Mouse (Mus musculus) c-Kit-negative CD71-positive TER-119-positive erythroid progenitor cells, embryonic 14.5 days (primary cell): Measurements from ENCODE around the gene Thumpd2.

Experiments used
- DNase-seq: peaks from one replicate; pipeline ENCODE4 v3.0.0-alpha.2; 2013; ENCODE audit warnings: low read depth, low spot score

The Thumpd2 gene

DNA sequence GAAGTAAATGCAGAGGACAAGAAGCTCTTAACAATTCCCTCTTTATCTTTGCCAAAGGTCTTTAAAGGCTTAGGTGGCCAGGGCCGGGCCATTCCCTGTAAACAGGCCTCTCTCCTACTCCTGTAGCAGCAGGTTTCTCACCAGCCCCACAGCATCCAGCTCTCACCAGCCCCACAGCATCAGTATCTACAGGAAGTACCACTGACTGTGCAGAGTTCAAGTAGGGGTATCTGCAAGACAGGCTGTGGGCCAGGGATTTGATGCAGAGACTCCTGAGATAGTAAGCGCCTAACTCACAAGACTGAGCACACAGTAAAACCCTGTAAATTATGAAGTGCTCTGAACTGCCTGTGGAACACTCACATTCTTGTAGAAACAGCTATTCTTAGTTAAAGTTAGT, 31.9 kb downstream of the Thumpd2 start:
- DNase-seq = no peak

DNA sequence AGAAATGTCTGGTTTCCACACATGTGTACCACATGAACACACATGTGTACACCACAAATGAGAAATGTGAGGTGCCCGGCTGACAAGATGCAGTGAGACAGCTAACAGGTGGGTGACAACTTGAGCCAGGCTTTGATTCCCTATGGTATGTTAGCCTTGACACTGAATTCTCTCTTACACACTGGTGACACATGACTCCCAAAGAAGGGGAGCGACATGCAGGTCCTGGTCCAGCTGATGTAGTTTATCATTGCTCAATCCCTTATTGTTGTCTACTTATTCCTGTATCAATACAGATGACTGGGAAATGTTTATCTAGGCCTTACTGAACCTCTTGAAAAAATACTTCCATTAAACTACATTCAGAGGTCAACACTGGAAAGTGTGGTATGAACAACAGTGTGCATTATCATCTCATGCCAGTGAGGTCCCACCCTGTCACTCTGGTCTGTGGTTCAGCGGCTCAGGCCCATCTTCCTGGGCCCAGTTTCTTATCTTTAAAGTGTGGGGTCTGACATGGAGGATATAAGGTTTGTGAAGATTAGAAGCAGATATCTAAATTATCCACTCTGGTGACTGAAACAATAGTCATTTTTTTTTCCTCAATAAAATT, 32.9 kb downstream of the Thumpd2 start:
- no peak for DNase-seq

DNA sequence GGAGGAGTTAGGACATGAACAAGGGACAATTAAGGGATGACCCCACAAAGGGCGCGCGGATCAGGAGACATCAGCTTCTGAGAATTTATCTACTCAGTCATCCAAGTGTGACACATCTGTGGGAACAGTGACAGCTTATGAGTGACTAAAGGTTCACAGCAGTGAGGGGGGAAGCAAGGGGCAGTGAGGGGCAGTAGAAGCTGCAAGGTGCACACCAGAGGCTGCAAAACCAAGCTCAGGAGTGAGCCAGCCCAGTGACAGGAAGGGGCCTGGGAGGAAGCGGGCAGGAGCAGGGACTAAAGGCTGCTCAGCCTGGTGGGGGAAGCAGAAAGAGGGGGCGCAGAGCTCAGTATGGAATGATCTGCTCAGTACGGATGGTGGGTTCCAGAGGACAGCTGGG, 37.6 kb downstream of the Thumpd2 start:
- DNase-seq = no peak

DNA sequence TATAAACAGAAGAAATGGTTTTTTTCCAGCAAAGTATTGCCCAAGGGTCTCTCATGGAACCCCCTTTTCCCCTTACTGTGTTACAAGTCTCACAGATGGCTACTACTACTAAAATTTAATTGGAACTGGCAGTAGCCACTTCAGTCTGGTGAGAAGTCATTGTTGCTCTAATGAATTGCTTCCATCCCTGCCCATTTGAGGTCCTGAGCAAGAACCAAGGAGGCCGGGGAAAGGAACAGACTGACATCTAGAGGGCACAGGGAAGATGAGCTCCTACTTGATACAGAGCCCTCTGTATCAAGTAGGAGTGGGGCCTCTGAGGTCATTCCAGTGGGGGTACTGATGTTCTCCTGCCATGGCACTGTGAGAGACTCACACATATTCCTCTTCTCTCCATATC, 47.8 kb downstream of the Thumpd2 start:
- no peak for DNase-seq

GRCm38 (mm10) chr17:81015814-81016447, 49.0 kb downstream of the Thumpd2 start:
- DNase-seq = no peak

DNA sequence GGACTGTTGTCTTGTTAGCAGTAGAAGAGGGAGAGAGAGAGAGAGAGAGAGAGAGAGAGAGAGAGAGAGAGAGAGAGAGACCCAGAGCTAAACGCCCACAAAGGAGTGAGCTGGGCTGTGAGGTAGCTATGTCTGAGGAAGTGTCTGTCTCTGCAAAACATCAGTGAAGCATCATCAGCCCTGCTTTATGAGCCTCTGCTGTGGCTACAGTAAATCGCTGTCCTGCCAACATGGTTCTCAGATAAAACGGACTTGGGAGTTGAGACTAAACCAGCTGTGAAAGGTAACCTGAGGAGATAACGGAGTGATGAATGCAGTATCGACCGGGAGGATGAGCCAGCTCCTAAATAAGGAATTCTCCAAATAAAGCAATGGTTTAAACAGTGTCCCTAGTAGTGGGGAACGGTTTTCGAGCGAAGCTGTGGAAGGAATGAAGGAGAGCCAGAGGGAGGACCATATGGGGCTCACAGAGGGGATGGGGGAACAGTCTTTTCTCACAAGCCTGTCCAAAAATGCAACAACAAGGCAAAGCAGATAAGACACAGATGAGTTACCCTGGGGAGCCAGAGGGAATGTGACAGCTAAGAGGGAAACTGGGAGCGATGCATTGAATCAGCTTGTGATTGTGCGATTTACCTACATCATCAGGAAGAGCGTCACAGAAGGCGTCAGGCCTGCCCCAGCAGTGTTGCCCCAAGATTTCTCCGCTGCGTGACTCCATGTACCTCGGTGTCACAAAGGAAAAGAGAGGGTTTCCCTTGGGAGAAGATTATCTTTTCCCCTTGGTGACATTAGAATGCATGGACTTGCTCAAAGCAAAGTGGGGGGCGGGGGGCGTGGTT, 53.8 kb downstream of the Thumpd2 start:
- no peak for DNase-seq

GRCm38 (mm10) chr17:81010199-81010598, 54.7 kb downstream of the Thumpd2 start:
- DNase-seq = no peak

DNA sequence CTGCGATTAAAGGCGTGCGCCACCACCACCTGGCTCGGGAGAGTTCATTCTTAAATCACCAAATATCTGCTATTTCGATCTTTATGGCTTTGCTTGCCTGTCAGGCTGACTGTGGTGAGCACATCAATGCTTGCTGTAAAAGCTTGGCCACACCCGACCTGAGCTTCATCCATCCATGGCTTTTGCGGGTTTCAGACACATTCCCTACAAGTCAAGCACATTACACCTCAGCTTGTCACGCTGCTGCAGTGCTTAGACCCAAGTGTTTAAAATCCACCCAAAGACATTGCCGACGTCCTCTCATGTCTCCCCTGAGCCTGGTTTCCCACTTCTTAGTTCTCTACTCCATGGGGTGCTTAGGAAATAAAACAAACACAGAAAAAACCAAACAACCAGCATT, 55.8 kb downstream of the Thumpd2 start:
- DNase-seq = no peak

DNA sequence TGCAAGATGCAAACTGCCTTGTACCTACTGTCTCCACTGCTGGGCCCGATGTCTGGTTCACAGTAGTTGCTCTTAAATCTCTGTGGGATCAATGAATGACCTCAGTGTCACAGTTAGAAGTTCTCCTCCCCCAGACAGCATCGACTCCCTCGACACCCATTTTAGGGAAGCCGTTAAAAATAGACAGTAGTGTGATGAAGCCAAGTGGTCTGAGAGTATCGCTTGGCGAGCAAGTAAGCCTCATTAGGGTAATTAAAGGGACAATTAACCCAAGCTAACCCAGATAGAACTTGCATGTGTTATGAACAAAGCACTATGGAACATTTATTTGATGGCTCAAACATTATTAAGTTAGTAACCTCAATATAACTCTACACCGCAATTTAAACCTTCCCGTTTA, 59.6 kb downstream of the Thumpd2 start:
- no peak for DNase-seq

- DNase-seq = no peak
Observed at GRCm38 (mm10) chr17:81004454-81004853, 60.4 kb downstream of the Thumpd2 start.

DNA sequence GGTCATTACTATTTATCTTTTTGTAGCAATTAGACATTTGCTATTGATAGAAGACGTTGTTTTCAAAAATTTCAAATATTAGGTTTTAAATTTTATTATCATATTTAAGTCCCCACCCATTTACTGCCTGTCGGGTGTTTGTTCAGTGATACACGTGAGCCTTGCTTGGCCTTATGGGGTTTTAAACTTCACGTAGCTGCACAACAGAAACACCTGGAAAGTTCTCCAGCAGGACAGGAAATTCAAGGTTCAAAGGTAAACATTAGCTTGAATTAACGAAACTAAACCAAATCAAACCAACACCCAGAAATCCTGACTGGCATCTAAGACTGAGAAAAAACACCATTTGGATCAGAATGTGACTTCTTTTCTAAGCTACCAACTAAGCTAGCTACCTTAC, 62.8 kb downstream of the Thumpd2 start:
- DNase-seq = no peak

GRCm38 (mm10) chr17:81001647-81002046, 63.2 kb downstream of the Thumpd2 start:
- no peak for DNase-seq

DNA sequence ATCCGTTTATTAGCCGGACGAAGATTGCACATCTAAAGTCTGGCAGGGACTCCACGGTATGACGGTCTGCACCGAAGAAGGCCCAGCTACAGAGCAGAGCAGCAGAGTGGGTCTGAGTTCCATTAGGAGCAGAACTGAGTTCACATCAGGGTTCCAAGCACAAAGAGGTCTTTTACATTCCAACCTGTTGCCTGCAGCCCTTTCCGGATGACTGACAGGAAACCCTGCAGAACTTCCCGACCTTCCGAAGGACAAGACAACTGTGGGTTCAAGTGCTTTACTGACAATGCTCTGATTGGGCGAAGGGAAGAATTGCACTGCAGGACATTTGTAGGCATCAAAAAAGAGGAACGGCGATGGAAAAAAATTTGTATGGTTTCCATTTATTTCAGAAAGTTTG, 63.9 kb downstream of the Thumpd2 start:
- no peak for DNase-seq

GRCm38 (mm10) chr17:80998958-80999357, 65.9 kb downstream of the Thumpd2 start:
- DNase-seq = no peak

GRCm38 (mm10) chr17:80997226-80997625, 67.7 kb downstream of the Thumpd2 start:
- no peak for DNase-seq

- DNase-seq = no peak
Observed at GRCm38 (mm10) chr17:80991535-80992127, 73.3 kb downstream of the Thumpd2 start.

- DNase-seq = no peak
Observed at GRCm38 (mm10) chr17:80982976-80983375, 81.9 kb downstream of the Thumpd2 start.

DNA sequence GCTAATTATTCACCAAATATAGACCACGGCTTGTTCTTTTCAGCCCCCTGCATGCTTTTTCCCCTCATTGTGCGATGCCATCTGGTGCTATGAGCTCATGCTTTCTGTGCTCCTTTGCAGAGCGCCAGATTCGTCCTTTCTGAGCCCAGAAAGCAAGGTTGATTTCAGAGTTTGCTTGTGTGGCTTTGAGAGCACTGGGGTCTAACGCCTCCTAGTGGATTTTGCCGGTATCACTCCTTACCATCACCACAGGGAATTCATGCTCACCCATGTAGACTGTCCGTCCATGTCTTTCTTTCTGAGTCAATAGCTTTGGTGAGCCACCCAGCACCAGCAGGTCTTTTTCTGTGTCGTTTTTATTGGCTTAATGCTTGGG, 82.5 kb downstream of the Thumpd2 start:
- DNase-seq = peak; percentile 1

DNA sequence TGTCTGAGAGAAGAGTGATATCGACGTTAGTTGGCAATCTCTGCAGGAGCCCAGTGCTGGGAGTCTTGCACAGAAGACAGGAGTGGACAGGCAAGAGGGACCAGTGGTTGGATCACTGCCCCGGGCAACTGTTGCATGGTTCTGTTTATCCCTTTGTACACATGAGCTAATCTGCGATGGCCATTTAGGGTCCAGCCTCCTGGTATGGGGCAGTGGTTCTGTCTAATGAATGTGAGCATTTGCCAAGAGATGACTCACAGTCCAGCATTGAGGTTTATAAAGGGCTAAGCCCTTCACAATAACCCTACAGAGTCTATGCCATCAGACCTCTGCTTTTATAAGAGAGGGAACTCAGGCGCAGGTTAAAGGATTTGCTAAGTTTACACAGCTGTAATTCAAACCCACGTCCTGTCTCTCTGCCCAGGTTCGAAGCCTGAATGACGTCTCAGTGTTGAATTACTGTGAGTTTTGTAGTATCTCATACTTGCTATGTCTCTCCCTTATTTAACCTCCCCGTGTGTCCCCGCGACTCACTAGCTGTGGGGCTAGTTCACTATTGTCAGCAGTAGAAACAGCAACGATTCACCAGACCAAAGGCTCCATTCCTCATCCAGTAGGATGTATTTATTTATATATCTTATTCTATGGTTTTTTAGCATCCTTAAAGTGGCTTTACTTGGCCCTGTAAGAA, 83.0 kb downstream of the Thumpd2 start:
- DNase-seq = no peak

DNA sequence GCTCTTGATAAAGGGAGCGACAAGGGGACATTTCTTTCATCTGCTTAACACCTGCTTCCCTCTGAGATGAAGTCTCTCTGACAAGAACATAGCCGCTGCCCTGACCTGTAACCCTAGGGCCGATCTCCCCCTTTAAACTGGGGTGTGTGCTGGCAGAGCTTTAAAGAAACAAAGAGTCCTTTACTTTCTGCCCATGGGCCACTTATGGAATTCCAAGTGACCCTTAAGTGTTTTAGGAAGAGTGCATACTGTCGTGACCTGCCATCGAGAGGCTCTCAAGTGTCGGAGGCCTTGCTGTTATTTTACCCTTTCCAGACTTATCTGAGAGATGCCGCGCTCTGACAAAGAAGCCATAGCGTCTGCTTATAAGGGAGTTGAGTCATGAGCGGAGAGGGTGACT, 84.8 kb downstream of the Thumpd2 start:
- DNase-seq = no peak

- no peak for DNase-seq
Observed at GRCm38 (mm10) chr17:80977245-80977644, 87.6 kb downstream of the Thumpd2 start.
